Mouse (Mus musculus) lung, postnatal 4 days (tissue): ENCODE results near the gene Disc1.
A peak's percentile ranks its signal among the peaks of the same experiment; 100 is the strongest.

ENCODE experiments used
- DNase-seq, 2 experiments: peaks; one replicate each; pipeline ENCODE4 v3.0.0; 2021

The Disc1 gene

DNA sequence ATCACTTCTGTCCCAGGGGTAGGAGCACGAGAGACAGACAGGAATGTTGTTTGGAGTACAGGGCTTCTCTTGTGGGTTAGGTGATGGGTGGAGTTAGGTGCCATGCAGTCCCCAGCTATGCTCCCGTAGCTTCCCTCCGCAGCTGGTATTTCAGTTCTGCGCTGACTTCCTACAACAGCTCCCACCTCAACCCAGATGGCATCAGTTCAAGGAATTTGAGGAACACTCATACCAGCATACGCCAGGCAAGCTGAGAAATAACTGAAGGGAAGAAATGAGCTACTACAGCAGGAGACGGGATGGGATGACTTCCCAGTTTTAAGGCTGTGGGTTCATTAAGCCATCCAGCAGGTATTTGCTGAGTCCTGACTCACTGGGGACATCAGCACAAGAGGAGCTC, 76.8 kb downstream of the Disc1 start:
- DNase-seq, result no peak

GRCm38 (mm10) chr8:125131265-125131664, 77.3 kb downstream of the Disc1 start:
- DNase-seq, result no peak

GRCm38 (mm10) chr8:125133685-125134114, 79.7 kb downstream of the Disc1 start:
- no peak for DNase-seq

DNA sequence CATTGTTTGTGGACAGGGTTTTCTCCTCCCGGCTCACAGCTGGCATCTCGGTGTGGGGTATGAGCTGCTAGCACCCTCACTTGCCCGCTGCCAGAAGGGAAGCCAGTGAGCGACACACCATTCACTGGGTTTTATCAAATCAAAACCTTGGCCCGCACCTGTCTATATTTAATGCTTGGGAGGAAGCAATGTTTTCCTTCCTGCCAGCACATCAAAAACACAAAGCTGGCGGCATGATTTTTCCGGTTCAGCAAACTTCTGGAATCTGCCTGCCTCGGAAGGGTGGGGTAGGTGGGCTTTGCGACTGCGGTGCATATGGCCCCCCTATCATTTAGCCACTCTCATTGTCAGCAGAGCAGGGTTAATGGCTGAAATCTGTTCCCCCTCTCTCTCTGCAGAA, 80.9 kb downstream of the Disc1 start:
- peak in 1 of 2 experiments; percentile 38 for DNase-seq

GRCm38 (mm10) chr8:125139689-125140150, 85.7 kb downstream of the Disc1 start:
- peak; percentile 22 to 70 for DNase-seq

- no peak for DNase-seq
Observed at GRCm38 (mm10) chr8:125140965-125141364, 87.0 kb downstream of the Disc1 start.

DNA sequence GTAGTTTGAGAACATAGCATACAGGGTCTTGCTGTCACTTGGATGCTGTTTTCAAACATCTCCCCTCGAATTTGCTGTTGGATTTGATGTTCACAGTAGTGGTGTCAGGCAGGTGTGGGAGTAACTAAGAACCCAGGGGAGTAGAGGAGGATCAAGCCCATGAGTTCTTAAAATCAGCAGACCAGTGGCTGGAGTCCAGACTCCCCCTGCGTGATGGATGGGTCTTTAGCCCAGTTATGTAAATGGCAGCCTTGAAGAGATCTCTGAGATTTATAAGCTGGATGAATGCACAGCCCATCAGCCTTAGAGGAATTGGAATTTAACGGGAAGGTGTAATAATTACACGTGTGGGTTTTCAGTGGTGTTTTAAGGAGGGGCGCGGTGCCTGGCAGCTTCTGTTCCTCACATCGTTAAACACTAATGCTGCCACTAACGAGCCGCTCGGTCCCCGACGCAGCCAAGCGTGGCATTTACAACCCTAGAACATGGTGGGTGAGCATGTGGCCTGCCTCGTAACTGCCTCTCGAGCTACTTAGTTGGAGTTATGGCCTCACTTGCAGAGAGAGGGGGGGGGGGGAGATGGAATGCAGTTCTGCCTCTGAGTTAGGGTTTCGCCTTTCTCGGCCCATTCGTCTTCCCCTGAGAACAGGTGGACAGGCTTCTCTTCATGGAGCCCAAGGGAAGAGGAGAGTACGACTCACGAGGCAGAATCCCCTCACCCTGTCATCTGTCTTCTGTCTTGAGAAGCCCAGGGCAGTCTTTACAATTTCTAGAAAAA, 103.1 kb downstream of the Disc1 start:
- no peak for DNase-seq

- DNase-seq, result no peak
Observed at GRCm38 (mm10) chr8:125157641-125158005, 103.6 kb downstream of the Disc1 start.

DNA sequence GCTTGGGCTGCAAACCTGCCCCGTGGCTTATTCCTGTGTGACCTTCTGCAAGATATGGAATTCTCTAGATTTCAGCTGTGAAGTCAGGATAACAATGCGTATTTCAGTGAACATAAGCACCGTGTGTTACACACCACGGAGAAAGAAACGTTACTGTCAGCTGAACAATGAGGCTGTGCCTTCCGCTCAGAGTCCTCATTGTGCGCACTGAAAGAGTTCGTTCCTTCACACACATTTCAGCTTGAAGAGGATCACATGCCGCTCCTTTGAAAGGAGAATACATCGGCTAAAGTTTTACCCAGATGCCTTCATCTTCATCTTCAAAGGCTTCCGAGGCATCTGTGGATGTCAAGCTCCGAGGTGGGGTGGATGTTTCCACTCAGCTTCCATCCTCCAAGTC, 105.4 kb downstream of the Disc1 start:
- no peak for DNase-seq

- no peak for DNase-seq
Observed at GRCm38 (mm10) chr8:125163491-125163890, 109.5 kb downstream of the Disc1 start.

DNA sequence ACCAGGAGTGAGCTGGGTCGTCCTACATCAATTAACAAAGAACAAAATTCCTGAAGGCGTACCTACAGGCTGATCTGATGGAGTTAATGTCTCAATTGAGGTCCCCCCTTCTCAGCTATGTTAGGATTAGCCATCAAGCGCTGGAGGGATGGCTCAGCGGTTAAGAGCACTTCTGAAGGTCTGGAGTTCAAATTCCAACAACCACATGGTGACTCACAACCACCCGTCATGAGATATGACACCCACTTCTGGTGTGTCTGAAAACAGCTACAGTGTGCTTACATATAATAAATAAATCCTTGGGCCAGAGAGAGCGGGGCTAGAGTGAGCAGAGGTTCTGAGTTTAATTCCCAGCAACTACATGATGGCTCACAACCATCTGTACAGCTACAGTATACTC, 109.9 kb downstream of the Disc1 start:
- DNase-seq, result no peak

GRCm38 (mm10) chr8:125165505-125166446, 111.8 kb downstream of the Disc1 start:
- DNase-seq, result peak in 1 of 2 experiments; percentile 66

DNA sequence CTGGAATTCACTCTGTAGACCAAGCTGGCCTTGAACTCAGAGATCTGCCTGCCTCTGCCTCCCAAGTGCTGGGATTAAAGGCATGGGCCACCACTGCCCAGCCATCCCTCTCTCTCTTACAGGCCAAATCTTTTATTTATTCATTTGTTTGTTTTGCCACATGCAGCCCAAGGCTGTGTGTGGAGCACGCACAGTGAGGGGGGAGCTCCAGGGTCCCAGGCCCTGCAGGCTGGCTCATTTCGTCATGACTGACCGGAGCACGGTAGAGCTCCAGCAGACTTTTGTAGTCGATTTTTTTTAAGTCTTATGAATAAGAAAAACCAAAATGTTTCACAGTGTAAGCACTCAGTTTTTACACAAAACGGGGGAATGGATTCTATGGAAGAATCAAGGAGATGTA, 112.5 kb downstream of the Disc1 start:
- DNase-seq, result no peak

DNA sequence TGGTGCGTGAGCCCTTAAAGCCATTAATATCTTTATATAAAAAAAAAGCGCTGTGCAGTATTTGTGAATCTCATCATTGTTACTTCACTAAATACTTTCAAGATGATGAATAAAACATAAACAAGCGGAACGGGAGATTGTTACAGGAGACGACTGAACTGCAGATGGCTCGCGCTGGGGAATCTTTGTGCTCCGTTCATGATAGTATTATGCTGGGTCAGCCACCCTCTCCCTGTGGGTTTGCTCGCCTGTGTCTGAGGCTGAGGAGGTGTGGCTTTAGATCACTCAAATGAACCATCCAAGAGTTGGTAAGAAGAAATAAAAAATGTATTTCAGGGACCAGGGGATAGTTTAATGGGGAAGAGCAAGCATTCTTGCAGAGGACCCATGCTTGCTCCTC, 113.0 kb downstream of the Disc1 start:
- DNase-seq, result peak in 1 of 2 experiments; percentile 43

DNA sequence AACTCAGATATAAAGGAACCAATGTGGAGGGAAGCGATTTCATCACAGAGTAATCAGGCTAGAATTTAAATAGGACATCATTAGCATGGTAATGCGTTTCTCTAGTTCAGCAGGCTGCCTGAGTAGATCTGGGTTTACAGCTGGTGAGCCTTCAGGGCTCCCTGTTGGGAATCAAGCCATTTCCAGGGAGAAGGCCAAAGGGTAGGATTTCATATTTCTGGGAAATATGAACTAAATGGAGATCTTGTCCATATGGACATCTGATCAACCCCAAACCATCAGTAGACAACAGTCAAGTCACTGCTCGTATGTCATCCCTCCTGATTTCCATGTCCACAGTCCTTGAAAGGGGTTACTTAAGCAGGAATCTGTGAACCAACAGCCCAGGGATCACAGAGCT, 115.6 kb downstream of the Disc1 start:
- DNase-seq, result peak in 1 of 2 experiments; percentile 56

DNA sequence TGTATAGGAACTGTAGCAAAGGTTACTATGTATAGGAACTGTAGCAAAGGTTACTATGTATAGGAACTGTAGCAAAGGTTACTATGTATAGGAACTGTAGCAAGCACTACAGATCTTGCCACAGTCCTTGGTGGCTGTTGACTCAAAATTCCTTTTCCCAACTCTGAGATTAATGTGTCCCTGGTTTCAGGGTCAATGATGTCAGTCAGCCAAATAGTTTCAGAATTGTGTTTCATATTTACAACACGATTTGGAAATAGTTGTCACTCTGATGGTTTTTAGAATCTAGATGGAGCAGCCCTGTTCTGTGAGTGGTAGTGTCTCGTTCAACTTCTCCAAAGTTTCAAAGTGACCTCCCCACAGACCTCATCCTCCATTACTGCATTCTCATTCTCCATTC, 117.5 kb downstream of the Disc1 start:
- DNase-seq, result no peak

DNA sequence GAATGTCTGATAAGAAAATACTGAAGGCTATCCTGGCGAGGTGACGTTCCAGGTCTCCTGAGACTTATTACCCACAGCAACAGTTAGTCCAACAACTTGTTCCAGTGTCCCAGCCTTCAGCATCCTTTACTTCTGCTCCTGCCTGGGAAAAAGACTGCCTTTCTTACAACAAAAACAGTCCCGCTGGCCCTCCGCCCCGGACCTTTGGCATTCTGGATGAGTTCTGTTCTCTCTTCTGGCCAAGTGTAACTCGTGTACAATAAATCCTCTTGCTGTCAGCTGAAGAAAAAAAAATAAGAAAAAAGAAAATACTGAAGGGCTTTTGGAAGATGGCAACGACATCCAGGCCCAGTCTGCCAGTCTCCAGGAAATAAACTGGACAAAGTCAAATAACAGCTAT, 120.2 kb downstream of the Disc1 start:
- DNase-seq, result peak; percentile 49 to 82

- DNase-seq, result peak; percentile 68 to 91
Observed at GRCm38 (mm10) chr8:125174851-125175250, 120.9 kb downstream of the Disc1 start.

DNA sequence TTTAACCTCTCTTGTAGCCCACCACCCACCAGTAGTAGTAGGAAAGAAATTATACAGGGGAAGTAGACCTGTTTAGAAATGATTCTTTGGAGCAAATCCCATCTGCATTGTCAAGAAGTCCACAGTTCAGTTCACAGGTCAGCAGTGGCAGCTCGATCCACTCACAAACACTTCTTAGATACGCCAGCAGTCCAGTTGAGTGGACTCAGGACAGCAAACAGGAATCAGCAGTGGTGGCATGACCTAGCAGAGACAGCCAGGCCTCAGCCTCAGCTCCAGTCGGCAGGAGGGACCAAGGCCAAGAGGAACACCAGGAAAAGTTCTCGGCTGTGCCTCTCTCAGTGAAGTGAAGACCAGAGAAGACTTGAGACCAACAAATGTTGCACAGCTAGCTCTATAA, 121.7 kb downstream of the Disc1 start:
- DNase-seq, result peak in 1 of 2 experiments; percentile 76

GRCm38 (mm10) chr8:125177091-125177490, 123.1 kb downstream of the Disc1 start:
- DNase-seq, result peak in 1 of 2 experiments; percentile 19

GRCm38 (mm10) chr8:125177958-125178357, 124.0 kb downstream of the Disc1 start:
- peak in 1 of 2 experiments; percentile 23 for DNase-seq

GRCm38 (mm10) chr8:125183548-125184451, 129.8 kb downstream of the Disc1 start:
- peak; percentile 79 to 88 for DNase-seq

- DNase-seq, result no peak
Observed at GRCm38 (mm10) chr8:125184452-125184817, 130.4 kb downstream of the Disc1 start.
